Mouse (Mus musculus): ENCODE results near the gene Slc3a1.

The Slc3a1 gene

DNA sequence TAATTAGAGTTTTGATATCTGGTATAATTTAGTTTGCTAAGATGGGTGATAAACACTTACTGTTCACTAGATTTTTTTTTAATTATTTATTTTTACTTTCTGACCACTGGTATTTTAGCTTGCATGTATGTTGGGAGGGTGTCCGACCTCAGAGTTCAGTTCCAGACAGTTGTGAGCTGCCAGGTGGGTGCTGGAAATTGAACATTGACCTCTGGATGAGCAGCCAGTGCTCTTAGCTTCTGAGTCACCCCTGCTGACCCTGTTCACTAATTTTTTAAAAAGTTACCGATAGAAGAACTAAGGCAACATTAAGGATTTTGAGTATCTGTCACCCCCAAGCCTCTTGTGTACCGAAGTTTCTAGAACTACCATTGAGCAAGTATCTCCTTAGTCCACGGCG is 20.2 kb downstream of the Slc3a1 start:
- H3K27me3 ChIP-seq (ENCODE audit: control insufficient read depth, insufficient read depth, low read length, poor library complexity, severe bottlenecking) = no peaks in the 10 kb centered on the region
- no peaks in the 10 kb centered on the region for H3K36me3 ChIP-seq (ENCODE audit: control insufficient read depth, insufficient read depth, low read length, poor library complexity, severe bottlenecking)
- no peak for DNase-seq (ENCODE audit: low read depth, low spot score)

DNA sequence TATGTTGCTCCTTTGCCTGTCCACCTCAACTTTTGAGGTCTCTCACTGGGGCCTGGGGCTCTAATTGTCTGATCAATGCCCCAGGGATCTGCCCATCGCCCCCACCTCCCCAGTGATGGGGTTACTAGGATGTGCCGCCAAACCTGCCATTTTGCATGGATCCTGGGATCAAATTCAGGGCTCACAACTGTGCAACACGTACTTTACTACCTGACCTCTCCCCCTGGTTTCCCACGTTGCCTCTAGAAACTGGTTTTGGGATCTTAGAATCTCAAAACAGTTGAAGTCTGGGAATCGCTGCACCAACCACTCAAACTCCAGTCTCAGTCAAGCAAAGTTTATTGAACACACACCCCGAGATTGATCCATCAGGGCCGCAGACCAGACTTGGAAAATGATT is 30.1 kb downstream of the Slc3a1 start:
- no peak for DNase-seq (ENCODE audit: low read depth, low spot score)
- Histone ChIP-seq H3K36me3 (ENCODE audit: control insufficient read depth, insufficient read depth, low read length, poor library complexity, severe bottlenecking) (no peaks in the 10 kb centered on the region; the same call in 1 of the 2 replicates), H3K27me3 (ENCODE audit: control insufficient read depth, insufficient read depth, low read length, poor library complexity, severe bottlenecking) (no peaks in the 10 kb centered on the region)

GRCm38 (mm10) chr17:85059136-85059535 is 31.0 kb downstream of the Slc3a1 start:
- DNase-seq (ENCODE audit: low read depth, low spot score) = no peak
- Histone ChIP-seq H3K36me3 (ENCODE audit: control insufficient read depth, insufficient read depth, low read length, poor library complexity, severe bottlenecking) (no peaks in the 10 kb centered on the region; the same call in 1 of the 2 replicates), H3K27me3 (ENCODE audit: control insufficient read depth, insufficient read depth, low read length, poor library complexity, severe bottlenecking) (no peaks in the 10 kb centered on the region)

DNA sequence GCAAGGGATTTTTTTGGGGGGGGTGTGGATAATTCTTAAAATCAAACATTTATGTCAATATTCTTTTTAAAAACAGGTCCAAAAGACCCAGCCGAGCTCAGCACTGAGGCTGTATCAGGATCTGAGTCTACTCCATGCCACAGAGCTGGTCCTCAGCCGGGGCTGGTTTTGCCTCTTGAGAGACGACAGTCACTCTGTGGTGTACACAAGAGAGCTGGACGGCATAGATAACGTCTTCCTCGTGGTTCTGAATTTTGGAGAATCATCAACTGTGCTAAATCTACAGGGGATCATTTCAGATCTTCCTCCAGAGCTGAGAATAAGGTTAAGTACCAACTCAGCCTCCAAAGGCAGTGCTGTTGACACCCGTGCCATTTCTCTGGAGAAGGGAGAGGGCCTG is 35.4 kb downstream of the Slc3a1 start:
- Histone ChIP-seq H3K36me3 (ENCODE audit: control insufficient read depth, insufficient read depth, low read length, poor library complexity, severe bottlenecking) (peaks cover 5% of the 10 kb centered on the region; the same call in 1 of the 2 replicates), H3K27me3 (ENCODE audit: control insufficient read depth, insufficient read depth, low read length, poor library complexity, severe bottlenecking) (no peaks in the 10 kb centered on the region)
- no peak for DNase-seq (ENCODE audit: low read depth, low spot score)

DNA sequence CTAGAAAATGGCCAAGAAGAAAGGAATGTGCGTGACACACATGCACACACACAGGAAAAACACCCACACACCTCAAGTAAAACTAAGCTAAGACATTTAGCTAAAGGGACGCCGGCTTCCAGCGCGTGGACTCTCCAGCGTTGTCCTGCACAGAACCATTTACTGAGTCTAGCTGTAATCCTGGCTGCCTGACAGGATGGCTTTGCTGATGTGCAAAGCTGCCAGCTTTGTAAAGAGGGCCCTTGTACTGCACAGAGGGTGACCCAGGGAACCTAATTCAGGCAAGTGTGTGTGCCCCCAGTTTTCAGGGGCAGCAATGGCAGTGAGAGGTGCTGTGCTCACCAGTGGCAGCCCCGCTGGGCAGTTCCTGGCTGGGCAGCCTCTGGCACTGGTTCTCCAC is 39.2 kb downstream of the Slc3a1 start:
- peaks cover 5% of the 10 kb centered on the region; the same call in 1 of the 2 replicates for H3K36me3 ChIP-seq (ENCODE audit: control insufficient read depth, insufficient read depth, low read length, poor library complexity, severe bottlenecking)
- no peak for DNase-seq (ENCODE audit: low read depth, low spot score)
- no peaks in the 10 kb centered on the region for H3K27me3 ChIP-seq (ENCODE audit: control insufficient read depth, insufficient read depth, low read length, poor library complexity, severe bottlenecking)

GRCm38 (mm10) chr17:85070658-85071057 is 42.5 kb downstream of the Slc3a1 start:
- no peak for DNase-seq (ENCODE audit: low read depth, low spot score)
- H3K27me3 ChIP-seq (ENCODE audit: control insufficient read depth, insufficient read depth, low read length, poor library complexity, severe bottlenecking) = no peaks in the 10 kb centered on the region
- no peaks in the 10 kb centered on the region for H3K36me3 ChIP-seq (ENCODE audit: control insufficient read depth, insufficient read depth, low read length, poor library complexity, severe bottlenecking)

GRCm38 (mm10) chr17:85071088-85071775 is 43.1 kb downstream of the Slc3a1 start:
- DNase-seq (ENCODE audit: low read depth, low spot score) = no peak
- Histone ChIP-seq H3K36me3 (ENCODE audit: control insufficient read depth, insufficient read depth, low read length, poor library complexity, severe bottlenecking) (no peaks in the 10 kb centered on the region), H3K27me3 (ENCODE audit: control insufficient read depth, insufficient read depth, low read length, poor library complexity, severe bottlenecking) (no peaks in the 10 kb centered on the region)

GRCm38 (mm10) chr17:85072383-85072782 is 44.2 kb downstream of the Slc3a1 start:
- no peak for DNase-seq (ENCODE audit: low read depth, low spot score)
- no peaks in the 10 kb centered on the region for H3K27me3 ChIP-seq (ENCODE audit: control insufficient read depth, insufficient read depth, low read length, poor library complexity, severe bottlenecking)
- H3K36me3 ChIP-seq (ENCODE audit: control insufficient read depth, insufficient read depth, low read length, poor library complexity, severe bottlenecking) = no peaks in the 10 kb centered on the region

- no peaks in the 10 kb centered on the region for H3K36me3 ChIP-seq (ENCODE audit: control insufficient read depth, insufficient read depth, low read length, poor library complexity, severe bottlenecking)
- H3K27me3 ChIP-seq (ENCODE audit: control insufficient read depth, insufficient read depth, low read length, poor library complexity, severe bottlenecking) = no peaks in the 10 kb centered on the region
- DNase-seq (ENCODE audit: low read depth, low spot score) = no peak
Measured at GRCm38 (mm10) chr17:85073214-85073613, 45.0 kb downstream of the Slc3a1 start.

DNA sequence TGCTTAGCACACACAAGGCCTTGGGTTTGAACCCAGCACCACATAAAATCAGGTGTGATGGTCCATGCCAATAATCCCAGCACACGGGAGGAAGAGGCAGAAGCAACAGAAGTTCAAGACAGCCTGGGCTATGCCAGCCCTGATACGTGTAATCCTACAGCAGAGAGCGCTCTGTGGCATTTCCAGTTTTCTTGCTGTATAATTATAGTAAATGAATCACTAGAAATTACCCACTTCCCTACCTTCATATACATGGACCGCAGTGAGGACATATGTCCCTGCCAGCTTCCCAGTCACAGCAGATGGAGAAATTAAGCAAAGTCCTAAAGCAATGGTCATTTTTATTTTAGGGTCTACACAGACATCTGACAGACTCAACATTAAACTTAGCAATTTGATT is 45.9 kb downstream of the Slc3a1 start:
- Histone ChIP-seq H3K36me3 (ENCODE audit: control insufficient read depth, insufficient read depth, low read length, poor library complexity, severe bottlenecking) (no peaks in the 10 kb centered on the region), H3K27me3 (ENCODE audit: control insufficient read depth, insufficient read depth, low read length, poor library complexity, severe bottlenecking) (no peaks in the 10 kb centered on the region)
- no peak for DNase-seq (ENCODE audit: low read depth, low spot score)

DNA sequence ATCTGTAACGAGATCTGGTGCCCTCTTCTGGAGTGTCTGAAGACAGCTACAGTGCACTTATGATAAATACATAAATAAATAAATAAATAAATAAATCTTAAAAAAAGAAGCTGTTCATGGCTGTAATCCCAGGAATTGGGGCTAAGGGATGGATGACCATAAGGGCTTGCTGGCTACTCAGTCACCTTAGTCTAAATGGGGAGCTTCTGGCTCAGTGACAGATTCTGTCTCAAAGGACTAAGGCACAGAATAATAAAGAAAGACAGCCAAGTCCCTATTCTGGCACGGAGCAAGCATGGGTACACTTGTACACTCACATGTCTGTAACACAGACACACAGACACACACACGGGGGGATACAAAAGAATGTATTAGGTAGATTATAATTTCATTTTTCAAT is 51.1 kb downstream of the Slc3a1 start:
- Histone ChIP-seq H3K36me3 (ENCODE audit: control insufficient read depth, insufficient read depth, low read length, poor library complexity, severe bottlenecking) (peaks cover 5% of the 10 kb centered on the region; the same call in 1 of the 2 replicates), H3K27me3 (ENCODE audit: control insufficient read depth, insufficient read depth, low read length, poor library complexity, severe bottlenecking) (no peaks in the 10 kb centered on the region)
- no peak for DNase-seq (ENCODE audit: low read depth, low spot score)

DNA sequence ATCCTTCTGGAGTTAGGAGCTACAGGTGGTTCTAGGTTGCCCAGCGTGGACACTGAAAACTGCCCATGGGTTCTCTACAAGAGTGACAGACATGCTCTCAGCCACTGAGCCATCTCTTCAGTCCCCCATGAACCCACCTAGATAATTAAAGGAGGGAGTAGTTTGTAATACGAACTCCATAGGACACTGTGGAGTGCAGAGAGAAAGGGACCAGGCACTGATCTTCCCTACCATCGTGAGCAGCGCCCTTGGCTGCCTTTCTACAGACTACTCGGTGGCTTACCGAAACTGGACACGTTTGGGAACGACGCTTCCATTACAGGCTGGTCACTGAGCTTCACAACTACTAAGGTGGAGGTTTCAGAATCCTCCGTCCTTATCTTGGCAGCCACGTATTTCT is 52.6 kb downstream of the Slc3a1 start:
- H3K27me3 ChIP-seq (ENCODE audit: control insufficient read depth, insufficient read depth, low read length, poor library complexity, severe bottlenecking) = no peaks in the 10 kb centered on the region

DNA sequence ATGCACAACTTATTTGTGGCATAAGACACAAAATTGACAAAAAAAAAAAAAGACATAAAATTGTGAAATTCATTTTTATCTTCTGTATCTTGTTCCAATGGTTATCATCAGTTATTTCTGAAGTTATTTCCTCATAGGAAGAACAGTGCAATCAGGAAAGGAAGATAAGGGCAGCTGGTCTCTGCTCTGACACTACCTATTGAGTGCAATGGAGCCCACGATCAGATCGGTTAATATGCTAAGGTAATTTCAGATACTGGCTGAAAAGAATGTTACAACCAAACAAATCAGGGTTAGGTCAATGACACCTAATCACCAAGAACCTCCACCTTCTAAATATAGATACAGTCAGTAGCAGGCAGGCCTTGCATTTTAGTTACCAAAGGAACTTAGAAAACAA is 57.2 kb downstream of the Slc3a1 start:
- peaks cover 3% of the 10 kb centered on the region; the same call in 1 of the 2 replicates for H3K36me3 ChIP-seq (ENCODE audit: control insufficient read depth, insufficient read depth, low read length, poor library complexity, severe bottlenecking)
- H3K27me3 ChIP-seq (ENCODE audit: control insufficient read depth, insufficient read depth, low read length, poor library complexity, severe bottlenecking) = no peaks in the 10 kb centered on the region
- DNase-seq (ENCODE audit: low read depth, low spot score) = no peak

More for the DNA sequence above, 52.6 kb downstream of the Slc3a1 start:
- H3K36me3 ChIP-seq (ENCODE audit: control insufficient read depth, insufficient read depth, low read length, poor library complexity, severe bottlenecking) = peaks cover 5% of the 10 kb centered on the region; the same call in 1 of the 2 replicates
- no peak for DNase-seq (ENCODE audit: low read depth, low spot score)

- no peaks in the 10 kb centered on the region for H3K27me3 ChIP-seq (ENCODE audit: control insufficient read depth, insufficient read depth, low read length, poor library complexity, severe bottlenecking)
Measured at GRCm38 (mm10) chr17:85086501-85086900, 58.3 kb downstream of the Slc3a1 start.

GRCm38 (mm10) chr17:85087591-85087990 is 59.4 kb downstream of the Slc3a1 start:
- H3K36me3 ChIP-seq (ENCODE audit: control insufficient read depth, insufficient read depth, low read length, poor library complexity, severe bottlenecking) = peaks cover 3% of the 10 kb centered on the region; the same call in 1 of the 2 replicates
- no peaks in the 10 kb centered on the region for H3K27me3 ChIP-seq (ENCODE audit: control insufficient read depth, insufficient read depth, low read length, poor library complexity, severe bottlenecking)
- no peak for DNase-seq (ENCODE audit: low read depth, low spot score)

More at GRCm38 (mm10) chr17:85086501-85086900, 58.3 kb downstream of the Slc3a1 start:
- no peak for DNase-seq (ENCODE audit: low read depth, low spot score)
- H3K36me3 ChIP-seq (ENCODE audit: control insufficient read depth, insufficient read depth, low read length, poor library complexity, severe bottlenecking) = peaks cover 3% of the 10 kb centered on the region; the same call in 1 of the 2 replicates

- DNase-seq (ENCODE audit: low read depth, low spot score) = no peak
- Histone ChIP-seq H3K27me3 (ENCODE audit: control insufficient read depth, insufficient read depth, low read length, poor library complexity, severe bottlenecking) (no peaks in the 10 kb centered on the region), H3K36me3 (ENCODE audit: control insufficient read depth, insufficient read depth, low read length, poor library complexity, severe bottlenecking) (no peaks in the 10 kb centered on the region)
Measured at GRCm38 (mm10) chr17:85088401-85088800, 60.2 kb downstream of the Slc3a1 start.
